Comparison of ENCODE assay signal across 29 mouse cellular contexts in genomic region chr15:82825866-82826265, GRCm38 (mm10). TPM values are rescaled to one million over a fixed set of nuclear protein-coding genes. Genes with fewer than 3 reads are reported as not detected.
DNase-seq lines count a peak whose midpoint lies in the region; ATAC-seq and TF ChIP-seq lines count a peak whose summit lies in the region.
"Had no signal": no experiment of that assay in that cellular context is flagged by ENCODE, and none has a peak within 500 bp of the region (broad histone marks: within the 10 kb centered on the region; RNA-seq: fewer than 3 reads in every experiment).

No protein-coding gene starts in this region.

- no peak overlapping the region for H3K4me2 ChIP-seq in stomach, postnatal 0 days (replicated peaks; ENCODE audit: low read depth)
- H3K4me2 ChIP-seq: embryonic facial prominence, embryonic 13.5 days; embryonic facial prominence, embryonic 15.5 days; forebrain, embryonic 13.5 days; forebrain, embryonic 15.5 days had no signal

- no peaks in the 10 kb centered on the region for H3K4me1 ChIP-seq in stomach, postnatal 0 days (replicated peaks; ENCODE audit: control insufficient read depth, insufficient read depth)
- H3K4me1 ChIP-seq: embryonic facial prominence, embryonic 15.5 days had no signal

- H3K36me3 ChIP-seq in stomach, postnatal 0 days (ENCODE audit: control insufficient read depth, insufficient read depth, low read length) = no peaks in the 10 kb centered on the region

- no peak overlapping the region for H3K9ac ChIP-seq in stomach, postnatal 0 days (ENCODE audit: low read length)
- H3K9ac ChIP-seq: embryonic facial prominence, embryonic 13.5 days; embryonic facial prominence, embryonic 15.5 days; forebrain, embryonic 13.5 days; forebrain, embryonic 15.5 days; forebrain, postnatal 0 days had no signal

- H3K9me3 ChIP-seq in stomach, postnatal 0 days (ENCODE audit: control insufficient read depth, low read length) = no peaks in the 10 kb centered on the region
- H3K9me3 ChIP-seq: embryonic facial prominence, embryonic 13.5 days; embryonic facial prominence, embryonic 15.5 days; forebrain, embryonic 13.5 days; forebrain, embryonic 15.5 days; G1E had no signal

- H3K27ac ChIP-seq in stomach, postnatal 0 days (replicated peaks) = no peak overlapping the region
- H3K27ac ChIP-seq: embryonic facial prominence, embryonic 13.5 days; embryonic facial prominence, embryonic 15.5 days; forebrain, embryonic 13.5 days; forebrain, embryonic 15.5 days had no signal

- ATAC-seq in megakaryocyte, adult 5-6 weeks (ENCODE audit: poor library complexity, severe bottlenecking) = peak; percentile 75
- no peak for ATAC-seq in stomach, postnatal 0 days (ENCODE audit: low FRiP score, low TSS enrichment)
- ATAC-seq: activated CD4-positive, CD25-positive, alpha-beta regulatory T cell, adult 4 months; CD4-positive, CD25-positive, alpha-beta regulatory T cell, adult 4 months; forebrain, embryonic 13.5 days; forebrain, embryonic 15.5 days; forebrain, postnatal 0 days; Patski had no signal

- TF ChIP-seq EP300 in stomach, postnatal 0 days (optimal IDR thresholded peaks at IDR 0.05) = no peak

- H3K27me3 ChIP-seq in stomach, postnatal 0 days (ENCODE audit: control insufficient read depth, insufficient read depth, low read length) = no peaks in the 10 kb centered on the region
- H3K27me3 ChIP-seq: CH12.LX; embryonic facial prominence, embryonic 13.5 days; embryonic facial prominence, embryonic 15.5 days; forebrain, embryonic 13.5 days; forebrain, embryonic 15.5 days; Patski had no signal

- no peak overlapping the region for H3K4me3 ChIP-seq in stomach, postnatal 0 days (ENCODE audit: low read depth, low read length)
- H3K4me3 ChIP-seq: embryonic facial prominence, embryonic 13.5 days; embryonic facial prominence, embryonic 15.5 days; erythroblast, embryonic 14.5 days; forebrain, embryonic 13.5 days; forebrain, embryonic 15.5 days had no signal

- TF ChIP-seq CTCF in stomach, postnatal 0 days (IDR thresholded peaks at IDR 0.05; ENCODE audit: low read depth) = no peak

- peak; percentile 58 for DNase-seq in 416B (ENCODE audit: low read depth)
- peak; percentile 50 for DNase-seq in fat pad, adult 2 months (ENCODE audit: extremely low read depth, low read depth, low spot score)
- DNase-seq in stomach, postnatal 0 days (ENCODE audit: low spot score) = no peak
- DNase-seq in adrenal gland, postnatal 14 days = no peak
- DNase-seq: adrenal gland, adult 8-10 months; adrenal gland, postnatal 25 days; B cell, adult 2 months; cerebellum, adult 11 months; cerebellum, adult 18-20 months; cerebellum, adult 8-10 months; cerebellum, adult 9-11 months; cerebellum, postnatal 14 days; cerebellum, postnatal 36 days; embryo, embryonic 11 days; forebrain, postnatal 0 days had no signal

RNA-seq across cellular contexts. Expression of gene Cyp2d26, which starts 31.8 kb away (rescaled TPM):
- total RNA-seq in megakaryocyte, adult 5-6 weeks (2015) = not detected in 2 replicates
- not detected in 2 replicates for total RNA-seq in megakaryocyte, adult 5-6 weeks (2017)
- 18.4 and 19.2 TPM in 2 replicates for polyA plus RNA-seq in stomach, postnatal 0 days (2015; fragmentation: Nextera tagmentation; extraction: Ambion mirVana)
- total RNA-seq in adrenal gland, postnatal 14 days (2021) = 6.0 and 107 TPM in 2 replicates
- total RNA-seq: adrenal gland, postnatal 25 days; CH12.LX; common myeloid progenitor, adult 5-6 weeks; forebrain, postnatal 0 days had no signal
- polyA plus RNA-seq: embryonic facial prominence, embryonic 11.5 days; embryonic facial prominence, embryonic 13.5 days; embryonic facial prominence, embryonic 15.5 days; erythroblast, embryonic 14.5 days; forebrain, embryonic 11.5 days; forebrain, embryonic 15.5 days; forebrain, postnatal 0 days; G1E; Patski had no signal

Comparison
In these comparisons a context has a peak if more than half of its experiments do, and no peak if none do; other contexts are left out.
1. DNase-seq: peak in 416B (single experiment) and fat pad, adult 2 months (single experiment); none in stomach, postnatal 0 days (single experiment) and adrenal gland, postnatal 14 days (single experiment).